Mouse (Mus musculus): ENCODE data around the gene Slc35d2.

DNA sequence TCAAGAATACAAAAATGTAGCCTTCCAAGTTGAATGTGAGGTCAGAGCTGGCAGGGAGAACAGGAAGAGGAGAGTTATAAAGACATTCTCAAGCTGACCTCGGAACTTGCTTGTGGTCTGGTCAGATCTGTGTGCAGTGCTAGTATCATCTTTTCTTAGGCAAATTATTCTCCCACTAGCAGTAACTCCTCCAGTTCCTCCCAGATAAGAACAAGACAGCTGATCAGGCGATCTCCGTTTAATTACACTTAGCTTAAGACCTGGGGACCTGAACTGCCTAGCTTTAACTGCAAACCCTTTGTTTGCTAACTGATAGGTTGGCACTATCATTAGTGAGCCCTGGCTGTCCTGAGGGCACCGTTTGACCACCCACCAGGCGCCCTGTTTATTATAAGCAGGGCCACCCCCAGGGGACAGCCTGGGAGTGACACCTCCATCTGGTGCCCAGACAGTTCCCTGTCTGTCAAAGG is 20.8 kb downstream of the Slc35d2 start:
- no peak for TF ChIP-seq CTCF (IDR thresholded peaks at IDR 0.05)
- no peak for TF ChIP-seq POLR2A (IDR thresholded peaks at IDR 0.05; ENCODE audit: insufficient read depth, low read depth, low read length)
- no peak for TF ChIP-seq EP300 (IDR thresholded peaks at IDR 0.05; ENCODE audit: insufficient read depth, low read depth, low read length)

Data from heart, adult 2 months (tissue).